Mouse (Mus musculus): ENCODE data around the gene Fndc3b. TPM values are rescaled to one million over a fixed set of nuclear protein-coding genes. Genes with fewer than 3 reads are reported as not detected.

Fndc3b gene
- polyA plus RNA-seq, 1 experiment from 2014 or later: 153 TPM

DNA sequence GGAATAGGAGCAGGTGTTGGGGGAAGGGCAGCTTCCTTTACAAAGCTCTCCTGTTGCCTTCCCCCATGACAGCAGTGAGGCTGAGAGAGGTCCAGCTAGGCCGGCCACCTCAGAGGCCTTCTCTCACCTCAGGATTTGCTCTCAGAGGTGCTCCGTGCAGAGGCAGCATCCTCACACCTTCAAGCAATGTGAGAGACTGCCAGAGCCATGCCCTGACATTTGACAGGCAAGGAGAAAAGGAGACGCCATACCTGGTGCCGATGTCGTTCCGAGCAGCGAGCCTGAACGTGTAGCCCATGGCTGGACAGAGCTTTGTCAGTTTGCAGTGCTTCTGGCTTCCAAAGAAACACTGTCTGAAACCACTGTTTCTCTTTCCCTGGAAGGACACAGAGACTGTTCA is 241.1 kb downstream of the Fndc3b start:
- ATAC-seq: no peak

DNA sequence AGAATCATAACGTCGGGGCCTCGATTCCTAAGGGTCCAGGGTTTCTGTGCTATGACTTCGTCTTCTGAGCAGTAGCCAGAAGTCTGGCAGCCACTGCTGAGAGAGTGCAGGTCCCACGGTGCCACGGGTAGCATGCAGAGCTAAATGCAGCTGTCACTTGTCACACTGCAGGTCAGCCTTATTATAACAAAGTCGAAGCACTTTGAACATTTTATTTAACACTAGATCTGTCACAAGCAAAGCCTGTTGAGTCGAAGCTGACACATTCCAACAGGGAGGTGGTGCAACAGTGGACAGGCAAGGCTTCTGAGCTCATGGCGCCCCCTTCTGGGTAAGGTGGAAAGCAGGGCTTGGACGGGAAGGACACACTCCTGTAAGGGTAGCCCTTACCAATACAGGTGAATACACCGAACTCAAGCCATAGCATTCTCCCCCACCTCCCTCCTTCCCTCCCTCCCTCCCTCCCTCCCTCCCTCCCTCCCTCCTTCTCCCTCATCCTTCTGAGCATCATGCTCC is 243.5 kb downstream of the Fndc3b start:
- ChIA-PET POLR2A (no interaction called here), CTCF (interaction anchor here (0.7 to 1.2 kb wide), 3 partner anchors 11 to 346 kb away, joined by 3 to 4 read pairs (median 3); no protein-coding TSS in a partner anchor)
- in situ Hi-C loops (cut with MboI; ENCODE audit: low pct_unique_long_range_greater_than_20kb): loop anchor here (5.0 kb wide), 1 partner anchor 645 kb away; no protein-coding TSS in a partner anchor
- ATAC-seq (no peak), DNase-seq (ENCODE audit: low read depth, low spot score) (no peak)
- TF ChIP-seq CTCF (IDR thresholded peaks at IDR 0.05): no peak
- no peaks in the 10 kb centered on the region for H3K27me3 ChIP-seq

More for the DNA sequence above, 241.1 kb downstream of the Fndc3b start:
- CTCF ChIA-PET: no interaction called here
- in situ Hi-C loops (cut with MboI; ENCODE audit: low pct_unique_long_range_greater_than_20kb): loop anchor here (5.0 kb wide), 1 partner anchor 642 kb away; no protein-coding TSS in a partner anchor
- no peaks in the 10 kb centered on the region for H3K27me3 ChIP-seq
- POLR2A ChIA-PET: interaction anchor here (1.1 kb wide), 1 partner anchor 11 kb away, joined by 3 read pairs; no protein-coding TSS in a partner anchor
- DNase-seq (ENCODE audit: low read depth, low spot score): no peak
- TF ChIP-seq CTCF (IDR thresholded peaks at IDR 0.05): no peak

DNA sequence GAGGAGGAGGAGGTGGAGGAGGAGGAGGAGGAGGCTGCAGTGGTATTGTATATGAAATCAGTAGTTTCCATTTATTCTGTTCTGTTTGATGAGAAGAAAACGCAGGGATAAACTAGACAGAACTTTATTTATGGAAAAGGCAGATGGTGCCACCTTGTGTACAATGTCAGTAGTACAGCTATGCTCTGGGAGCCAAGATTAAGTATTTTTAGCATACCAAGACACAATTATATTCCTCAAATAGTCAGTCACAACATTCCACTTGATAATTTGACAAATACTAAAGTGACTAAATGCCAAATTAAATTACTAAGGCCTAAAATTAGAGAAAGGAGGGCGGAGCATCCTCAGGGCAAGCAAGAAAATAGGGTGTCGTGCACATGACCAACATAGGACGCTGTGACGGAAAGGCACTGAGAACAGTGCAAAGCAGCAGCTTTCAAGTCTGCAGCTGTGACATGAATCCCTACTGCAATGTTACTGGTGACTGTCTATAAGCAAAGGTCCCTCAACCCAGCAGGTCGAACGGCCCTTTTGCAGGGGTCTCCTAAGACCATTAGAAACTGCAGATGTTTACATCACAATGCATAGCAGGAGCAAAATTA is 244.7 kb downstream of the Fndc3b start:
- ATAC-seq (peak; percentile 42), DNase-seq (ENCODE audit: low read depth, low spot score) (peak; percentile 34)
- in situ Hi-C loops (cut with MboI; ENCODE audit: low pct_unique_long_range_greater_than_20kb): loop anchor here (5.0 kb wide), 1 partner anchor 646 kb away; no protein-coding TSS in a partner anchor
- TF ChIP-seq CTCF (IDR thresholded peaks at IDR 0.05): no peak
- ChIA-PET CTCF (interaction anchor here (1.0 kb wide), 1 partner anchor 505 kb away, joined by 3 read pairs; no protein-coding TSS in a partner anchor), POLR2A (no interaction called here)
- H3K27me3 ChIP-seq: no peaks in the 10 kb centered on the region

DNA sequence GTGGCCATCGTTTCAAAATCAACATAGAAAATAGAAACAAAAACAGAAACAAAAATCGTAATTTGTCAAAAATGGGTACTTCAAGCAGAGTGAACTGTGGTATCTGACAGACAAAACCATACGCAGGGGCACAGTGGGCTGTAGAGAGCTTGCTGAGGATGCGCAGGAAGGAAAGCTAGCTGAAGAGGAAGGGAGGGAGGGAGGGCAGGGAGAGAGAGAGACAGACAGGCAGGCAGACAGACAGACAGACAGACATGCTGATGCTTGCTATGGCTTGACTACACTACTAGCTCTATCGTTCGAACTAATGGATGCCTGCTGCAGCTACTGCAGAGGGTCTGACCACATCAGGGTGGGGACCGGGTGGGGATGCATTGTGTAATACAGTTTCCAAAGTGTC is 247.7 kb downstream of the Fndc3b start:
- ATAC-seq (no peak), DNase-seq (ENCODE audit: low read depth, low spot score) (no peak)
- POLR2A ChIA-PET: no interaction called here
- H3K27me3 ChIP-seq: no peaks in the 10 kb centered on the region
- CTCF ChIA-PET: no interaction called here
- TF ChIP-seq CTCF (IDR thresholded peaks at IDR 0.05): no peak
- in situ Hi-C loops (cut with MboI; ENCODE audit: low pct_unique_long_range_greater_than_20kb): no loop called here

DNA sequence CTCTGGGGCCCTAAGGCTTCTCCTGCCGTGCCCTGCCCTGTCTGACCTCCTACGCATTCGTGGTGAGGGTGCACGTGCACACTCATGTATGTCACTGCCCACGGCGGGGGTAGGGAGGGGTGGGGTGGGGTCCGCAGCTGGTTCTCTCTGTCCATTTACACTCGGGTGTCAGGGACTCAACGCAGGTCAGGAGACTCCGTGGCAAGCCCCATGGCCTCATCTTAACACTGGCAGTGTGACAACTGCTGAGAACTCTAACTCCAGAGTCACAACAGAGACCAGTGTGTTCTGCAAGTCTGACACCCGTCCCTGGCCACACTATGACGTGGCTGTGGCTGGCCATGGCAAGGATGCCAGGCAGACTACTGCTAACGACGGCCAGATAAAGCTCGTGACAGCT is 248.2 kb downstream of the Fndc3b start:
- ATAC-seq (no peak), DNase-seq (ENCODE audit: low read depth, low spot score) (no peak)
- ChIA-PET POLR2A (no interaction called here), CTCF (no interaction called here)
- TF ChIP-seq CTCF (IDR thresholded peaks at IDR 0.05): no peak
- H3K27me3 ChIP-seq: no peaks in the 10 kb centered on the region
- in situ Hi-C loops (cut with MboI; ENCODE audit: low pct_unique_long_range_greater_than_20kb): no loop called here

DNA sequence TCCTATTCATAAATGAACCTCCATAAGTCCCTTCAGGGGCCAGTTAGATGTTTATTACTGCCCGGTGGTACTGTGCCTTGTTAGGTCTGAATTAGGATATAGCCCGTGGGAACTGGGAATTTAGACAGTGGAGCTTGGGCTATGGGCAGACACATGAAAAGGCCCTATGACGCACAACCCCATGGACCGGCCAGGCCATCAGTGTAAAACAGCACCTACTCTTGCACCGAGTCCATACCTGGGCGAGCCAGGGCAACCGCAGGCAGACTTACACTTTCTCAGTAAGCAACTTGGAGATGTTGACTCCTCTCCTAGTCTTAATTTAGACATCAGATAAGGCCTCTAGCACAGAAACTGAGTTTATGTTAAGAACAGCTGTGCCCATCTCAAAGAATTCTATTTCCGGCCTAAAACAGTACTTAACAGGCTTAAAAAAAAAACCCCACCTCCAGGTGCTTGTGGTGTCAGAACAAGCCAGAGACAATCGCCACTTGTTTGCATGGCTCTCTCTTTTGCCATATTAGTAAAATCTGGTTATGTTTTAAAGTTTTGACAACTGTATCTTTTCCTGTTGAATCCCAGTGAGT is 248.7 kb downstream of the Fndc3b start:
- ATAC-seq (no peak), DNase-seq (ENCODE audit: low read depth, low spot score) (no peak)
- ChIA-PET POLR2A (no interaction called here), CTCF (interaction anchor here (1.0 kb wide), 1 partner anchor 19 kb away, joined by 3 read pairs; no protein-coding TSS in a partner anchor)
- no peaks in the 10 kb centered on the region for H3K27me3 ChIP-seq
- in situ Hi-C loops (cut with MboI; ENCODE audit: low pct_unique_long_range_greater_than_20kb): no loop called here
- TF ChIP-seq CTCF (IDR thresholded peaks at IDR 0.05): no peak

DNA sequence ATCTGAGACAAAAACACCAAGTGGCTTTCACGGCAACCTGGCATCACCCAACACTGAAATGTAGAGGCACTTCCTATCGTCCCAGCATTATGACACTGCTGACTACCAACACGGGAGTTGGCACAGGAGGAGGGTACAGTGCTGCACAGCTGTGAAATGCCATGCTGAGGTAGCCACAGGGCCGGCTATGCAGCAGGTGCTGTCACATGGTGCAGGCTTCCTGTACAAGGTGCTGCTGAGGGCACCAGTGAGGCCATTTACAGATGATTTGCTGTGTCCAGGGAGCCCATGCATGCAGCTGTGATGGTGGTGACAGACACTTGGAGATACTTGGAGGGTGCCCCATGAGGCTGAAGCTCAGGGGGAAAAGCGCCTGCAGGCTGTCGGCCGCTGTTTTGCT is 249.2 kb downstream of the Fndc3b start:
- POLR2A ChIA-PET: no interaction called here

DNA sequence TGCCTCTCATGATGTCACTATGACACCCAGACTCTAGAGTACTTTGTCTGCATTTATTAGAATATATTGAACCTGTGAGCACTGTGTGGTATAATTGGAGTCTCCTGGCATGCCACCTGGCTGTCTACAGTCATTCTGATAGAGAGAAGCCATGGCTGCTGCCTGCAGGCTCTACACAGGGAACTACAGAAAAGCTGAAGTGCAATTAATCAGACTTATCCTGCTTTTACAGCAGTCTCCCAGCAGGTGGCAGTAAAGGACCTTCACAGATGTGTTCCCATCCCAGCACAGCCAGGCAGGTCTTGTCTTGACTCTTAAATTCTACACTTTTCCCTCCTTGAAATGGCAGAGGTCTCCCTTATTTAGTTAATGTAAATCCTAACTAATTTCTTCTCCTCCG is 250.1 kb downstream of the Fndc3b start:
- in situ Hi-C loops (cut with MboI; ENCODE audit: low pct_unique_long_range_greater_than_20kb): no loop called here
- DNase-seq (ENCODE audit: low read depth, low spot score) (peak; percentile 55), ATAC-seq (peak; percentile 76)
- POLR2A ChIA-PET: no interaction called here
- no peak for TF ChIP-seq CTCF (IDR thresholded peaks at IDR 0.05)
- CTCF ChIA-PET: no interaction called here
- no peaks in the 10 kb centered on the region for H3K27me3 ChIP-seq

More for the DNA sequence above, 249.2 kb downstream of the Fndc3b start:
- H3K27me3 ChIP-seq: no peaks in the 10 kb centered on the region
- no peak for TF ChIP-seq CTCF (IDR thresholded peaks at IDR 0.05)
- CTCF ChIA-PET: interaction anchor here (1.0 kb wide), 1 partner anchor 20 kb away, joined by 3 read pairs; no protein-coding TSS in a partner anchor
- in situ Hi-C loops (cut with MboI; ENCODE audit: low pct_unique_long_range_greater_than_20kb): no loop called here
- no peak for ATAC-seq
- no peak for DNase-seq (ENCODE audit: low read depth, low spot score)

DNA sequence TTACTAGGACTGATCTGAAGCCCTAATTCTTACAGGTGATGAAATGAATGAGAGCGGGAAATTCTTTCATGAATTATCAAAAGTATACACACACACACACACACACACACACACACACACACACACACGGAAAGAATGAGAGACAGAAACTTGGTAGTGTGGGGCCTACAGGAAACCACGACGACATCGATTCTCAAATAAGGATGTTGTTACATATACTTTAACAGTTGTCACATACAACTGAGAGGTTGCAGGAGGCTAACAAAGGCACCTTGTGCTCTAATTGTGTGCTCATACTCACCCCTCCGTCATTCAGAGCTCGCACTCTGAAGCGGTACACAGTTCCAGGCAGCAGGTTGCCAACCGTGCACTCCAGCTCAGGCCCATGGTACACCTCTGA is 252.7 kb downstream of the Fndc3b start:
- ChIA-PET CTCF (no interaction called here), POLR2A (interaction anchor here (0.5 kb wide), 1 partner anchor 20 kb away, joined by 4 read pairs; no protein-coding TSS in a partner anchor)
- H3K27me3 ChIP-seq: no peaks in the 10 kb centered on the region
- in situ Hi-C loops (cut with MboI; ENCODE audit: low pct_unique_long_range_greater_than_20kb): loop anchor here (10.0 kb wide), 1 partner anchor 194 kb away; no protein-coding TSS in a partner anchor
- DNase-seq (ENCODE audit: low read depth, low spot score): no peak
- no peak for TF ChIP-seq CTCF (IDR thresholded peaks at IDR 0.05)
- ATAC-seq: no peak

DNA sequence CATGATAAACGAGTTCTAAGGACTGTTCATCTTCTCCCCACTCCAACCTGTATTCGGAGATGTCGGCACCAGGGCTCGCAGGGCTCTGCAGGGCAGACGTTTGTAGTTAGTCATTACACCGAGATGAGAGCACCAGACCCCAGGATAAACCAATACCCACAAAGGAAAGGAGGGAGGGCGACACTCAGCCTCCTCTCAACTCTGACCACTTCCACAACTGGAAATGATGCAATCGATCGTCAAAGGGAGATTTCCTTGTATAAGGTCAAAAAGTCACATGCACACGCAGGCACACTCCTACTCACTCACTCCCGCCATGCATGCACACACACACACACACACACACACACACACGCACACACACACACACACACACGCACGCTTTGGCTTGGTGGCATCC is 254.6 kb downstream of the Fndc3b start:
- DNase-seq (ENCODE audit: low read depth, low spot score) (no peak), ATAC-seq (no peak)
- no peak for TF ChIP-seq CTCF (IDR thresholded peaks at IDR 0.05)
- ChIA-PET POLR2A (no interaction called here), CTCF (no interaction called here)
- no peaks in the 10 kb centered on the region for H3K27me3 ChIP-seq
- in situ Hi-C loops (cut with MboI; ENCODE audit: low pct_unique_long_range_greater_than_20kb): loop anchor here (10.0 kb wide), 1 partner anchor 192 kb away; no protein-coding TSS in a partner anchor

All from Patski (cell line).